Mouse (Mus musculus) embryo, embryonic 10.5 days (tissue): ENCODE data around the gene Sympk.
"Not testable (repeated sequence)": the region's sequence is repeated elsewhere in the genome, so short reads cannot be mapped to it uniquely, and the experiment has no call there.

Experiments used
- DNase-seq: peaks from one replicate; pipeline ENCODE4 v3.0.0-alpha.2; 2015; ENCODE audit warnings: low spot score

Gene Sympk

DNA sequence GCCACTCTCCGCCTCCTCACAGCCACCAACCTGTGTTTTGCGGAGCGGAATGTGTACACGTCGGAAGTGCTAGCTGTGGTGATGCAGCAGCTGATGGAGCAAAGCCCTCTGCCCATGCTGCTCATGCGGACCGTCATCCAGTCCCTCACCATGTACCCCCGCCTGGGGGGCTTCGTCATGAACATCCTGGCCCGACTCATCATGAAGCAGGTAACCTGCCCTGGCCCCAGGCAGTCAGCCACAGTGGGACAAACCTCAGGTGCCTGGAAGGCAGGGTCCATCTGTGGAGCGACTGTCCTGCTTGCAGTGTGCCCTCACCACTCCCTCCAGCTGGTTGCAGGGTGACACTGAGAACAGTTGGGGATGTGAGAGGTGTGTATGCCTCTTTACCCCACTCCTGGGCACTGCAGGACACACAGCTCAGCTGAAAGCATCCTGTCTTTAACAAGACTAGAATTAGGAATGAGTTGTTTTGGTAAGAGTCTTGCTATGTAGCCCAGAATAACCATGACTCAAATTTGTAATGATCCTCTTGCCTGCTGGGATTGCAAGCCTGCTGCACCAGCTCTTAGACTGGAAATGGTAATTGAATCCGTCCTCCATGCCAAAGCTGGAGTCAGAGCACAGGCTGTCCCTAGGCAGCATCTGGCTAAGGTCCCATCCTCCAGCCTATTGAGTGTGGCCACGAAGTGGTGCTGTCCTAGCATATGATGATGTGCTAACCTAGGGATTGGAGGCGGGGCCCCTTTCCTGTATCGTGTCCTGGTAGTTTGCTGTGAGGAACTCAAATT lies 28.4 kb downstream of the Sympk start:
- DNase-seq, result no peak

DNA sequence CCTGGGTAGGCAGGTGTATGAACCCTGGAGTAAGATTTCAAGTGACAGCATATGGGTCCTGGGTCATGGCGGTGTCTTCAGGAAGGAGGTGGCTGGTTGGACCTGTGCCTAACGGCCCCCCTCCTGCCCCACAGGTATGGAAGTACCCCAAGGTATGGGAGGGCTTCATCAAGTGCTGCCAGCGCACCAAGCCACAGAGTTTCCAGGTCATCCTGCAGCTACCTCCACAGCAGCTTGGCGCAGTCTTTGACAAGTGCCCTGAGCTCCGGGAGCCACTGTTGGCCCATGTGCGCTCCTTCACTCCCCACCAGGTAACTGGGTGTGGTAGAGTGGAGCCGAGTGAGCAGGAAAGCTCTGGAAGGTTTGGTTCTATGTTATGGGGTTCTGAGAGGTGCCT lies 29.0 kb downstream of the Sympk start:
- DNase-seq, result no peak

DNA sequence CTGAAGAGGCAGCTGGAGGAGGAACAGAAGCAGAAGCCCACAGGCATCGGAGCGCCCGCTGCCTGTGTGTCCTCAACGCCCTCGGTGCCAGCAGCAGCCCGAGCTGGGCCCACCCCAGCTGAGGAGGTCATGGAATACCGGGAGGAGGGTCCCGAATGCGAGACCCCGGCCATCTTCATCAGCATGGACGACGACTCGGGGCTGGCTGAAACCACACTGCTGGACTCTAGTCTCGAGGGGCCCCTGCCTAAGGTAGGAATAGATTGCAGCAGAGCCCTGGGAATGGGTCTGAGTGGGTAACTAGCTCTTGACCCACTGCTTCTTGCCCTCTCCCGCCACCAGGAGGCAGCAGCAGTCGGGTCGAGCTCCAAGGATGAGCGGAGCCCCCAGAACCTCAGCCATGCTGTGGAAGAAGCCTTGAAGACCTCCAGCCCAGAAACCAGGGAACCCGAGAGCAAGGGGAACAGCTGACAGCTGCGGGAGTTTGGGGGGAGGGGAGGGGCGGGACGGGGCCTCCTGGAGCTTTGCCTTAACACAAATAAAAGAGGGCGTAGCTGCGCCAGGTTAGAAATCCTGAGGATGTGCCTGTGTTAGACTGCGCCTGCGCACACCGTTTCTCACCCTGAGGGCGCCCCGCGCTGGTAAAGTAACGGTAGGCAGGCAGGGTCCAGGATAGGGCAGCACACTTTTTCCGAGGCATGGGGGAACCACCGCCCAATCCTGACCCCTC lies 30.0 kb downstream of the Sympk start, which contains the start of gene Rsph6a:
Gene Rsph6a, plus strand, starts transcription at position 644 of the 730 bp plus-strand sequence.
- peak; percentile 82 for DNase-seq

DNA sequence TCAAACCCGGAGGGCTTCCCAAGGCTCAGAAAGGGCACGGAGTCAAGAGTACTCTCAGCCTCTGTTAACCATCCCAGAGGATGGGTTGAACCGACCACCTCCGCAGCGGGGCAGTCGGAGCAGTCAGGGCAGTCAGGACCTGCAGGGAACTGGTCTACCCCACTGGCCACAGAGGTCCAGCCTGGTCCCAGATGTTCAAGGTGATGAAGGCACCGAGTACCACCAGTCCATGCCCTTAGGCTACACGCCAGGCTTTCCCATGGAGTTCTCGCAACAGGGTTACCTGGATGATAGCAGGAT lies 30.6 kb downstream of the Sympk start:
- DNase-seq, result no peak

DNA sequence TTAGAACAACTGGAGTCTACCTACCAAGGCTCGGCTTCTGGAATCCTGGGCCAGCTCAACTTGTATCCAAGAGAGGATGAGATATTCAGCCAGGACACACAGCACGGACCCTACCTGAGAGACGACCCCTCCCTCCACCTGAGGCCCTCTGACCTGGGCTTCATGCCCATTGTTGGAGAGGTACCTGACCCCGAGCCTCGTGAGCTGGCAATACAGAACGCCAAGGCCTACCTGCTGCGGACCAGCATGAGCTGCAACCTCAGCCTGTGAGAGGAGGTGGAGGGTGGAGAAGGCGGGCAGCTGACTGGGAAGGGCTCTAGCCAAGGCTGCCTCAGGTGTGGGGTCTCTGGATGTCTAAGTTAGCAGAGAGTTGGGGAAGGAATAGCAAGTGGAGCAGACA lies 30.9 kb downstream of the Sympk start:
- no peak for DNase-seq

DNA sequence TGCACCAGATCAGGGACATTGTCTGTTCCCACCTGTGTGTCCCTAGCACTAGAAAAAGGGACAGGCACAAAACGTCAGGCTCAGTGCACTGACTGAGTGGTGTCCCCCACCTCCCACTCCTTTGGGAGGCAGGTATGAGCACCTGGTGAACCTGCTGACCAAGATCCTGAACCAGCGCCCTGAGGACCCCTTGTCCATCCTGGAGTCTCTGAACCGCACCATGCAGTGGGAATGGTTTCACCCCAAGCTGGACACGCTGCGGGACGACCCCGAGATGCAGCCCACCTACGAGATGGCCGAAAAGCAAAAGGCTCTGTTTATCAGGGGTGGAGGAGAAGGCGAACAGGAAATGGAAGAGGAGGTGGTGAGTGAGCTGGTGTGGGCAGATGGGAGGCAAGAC lies 33.2 kb downstream of the Sympk start:
- DNase-seq, result no peak

DNA sequence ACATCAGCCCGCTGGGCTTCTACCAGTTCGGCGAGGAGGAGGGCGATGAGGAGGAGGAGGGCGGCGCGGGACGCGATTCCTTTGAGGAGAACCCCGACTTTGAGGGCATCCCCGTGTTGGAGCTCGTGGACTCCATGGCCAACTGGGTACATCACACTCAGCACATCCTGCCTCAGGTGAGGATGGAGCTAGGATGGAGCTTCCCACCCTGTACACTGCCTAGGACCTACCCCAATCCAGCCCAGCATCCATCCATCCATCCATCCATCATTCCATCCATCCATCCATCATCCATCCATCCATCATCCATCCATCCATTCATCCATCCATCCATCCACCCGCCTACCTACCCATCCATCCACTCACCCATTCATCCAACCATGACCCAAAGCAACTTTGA lies 41.7 kb downstream of the Sympk start:
- DNase-seq, result no peak

GRCm38 (mm10) chr7:19067063-19067462 lies 42.9 kb downstream of the Sympk start:
- DNase-seq, result no peak

- DNase-seq, result no peak
Measured at GRCm38 (mm10) chr7:19067935-19068334, 43.8 kb downstream of the Sympk start.

GRCm38 (mm10) chr7:19068707-19069106 lies 44.5 kb downstream of the Sympk start:
- DNase-seq, result peak; percentile 87

DNA sequence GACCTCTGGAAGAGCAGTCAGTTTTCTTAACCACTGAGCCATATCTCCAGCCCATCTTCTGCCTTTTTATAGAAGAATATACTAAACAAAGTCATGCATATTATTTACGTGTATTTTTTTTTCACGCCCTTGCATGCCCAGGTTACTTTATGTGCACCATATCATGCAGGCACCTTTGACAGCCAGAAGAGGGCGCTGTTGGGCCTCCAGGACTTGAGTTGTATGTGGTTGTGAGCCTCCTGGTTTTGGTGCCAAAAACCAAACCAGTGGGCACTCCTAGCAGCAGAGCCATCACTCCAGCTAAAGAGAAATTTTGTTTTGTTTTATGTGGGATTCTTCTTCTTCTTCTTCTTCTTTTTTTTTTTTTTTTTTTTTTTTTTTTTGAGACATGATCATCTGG lies 45.3 kb downstream of the Sympk start:
- DNase-seq, result peak; percentile 38

- not testable (repeated sequence) for DNase-seq
Measured at GRCm38 (mm10) chr7:19071024-19071423, 46.8 kb downstream of the Sympk start.

DNA sequence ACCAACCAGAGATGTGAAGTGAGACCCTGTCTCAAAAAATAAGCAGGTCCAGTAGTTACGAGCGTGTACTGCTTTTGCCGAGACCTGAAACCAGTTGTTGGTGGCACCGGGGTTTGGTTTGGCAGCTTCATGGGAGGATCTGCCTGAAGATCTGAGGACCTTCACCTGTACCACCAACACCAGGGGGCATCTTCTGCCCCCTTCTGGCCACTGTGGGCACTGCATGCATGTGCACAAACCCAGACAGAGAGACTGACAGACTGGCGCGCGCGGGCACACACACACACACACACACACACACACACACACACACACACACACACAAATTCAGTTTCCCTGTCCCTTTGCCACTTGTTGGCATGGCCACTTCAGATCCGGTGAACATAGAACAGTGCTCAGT lies 49.3 kb downstream of the Sympk start:
- DNase-seq, result no peak

DNA sequence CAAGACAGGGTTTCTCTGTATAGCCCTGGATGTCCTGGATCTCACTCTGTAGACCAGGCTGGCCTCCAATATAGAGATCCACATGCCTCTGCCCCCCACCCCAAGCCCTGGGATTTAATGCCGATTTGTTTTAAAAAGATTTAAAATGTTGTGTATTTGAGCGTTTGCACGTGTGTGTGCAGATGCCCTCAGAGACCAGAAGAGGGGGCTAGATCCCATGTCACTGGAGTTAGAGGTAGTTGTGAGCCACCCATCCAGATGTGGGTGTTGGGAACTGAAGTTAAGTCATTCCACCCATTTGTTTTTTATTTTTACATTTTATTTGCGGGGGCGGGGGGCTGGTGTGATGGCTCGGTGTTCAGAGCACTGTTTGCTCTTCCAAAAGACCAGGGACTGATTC lies 50.3 kb downstream of the Sympk start:
- no peak for DNase-seq

GRCm38 (mm10) chr7:19075231-19075630 lies 51.1 kb downstream of the Sympk start:
- no peak for DNase-seq

- DNase-seq, result peak; percentile 100
Measured at GRCm38 (mm10) chr7:19075723-19076585, 51.8 kb downstream of the Sympk start, which contains the start of gene Dmwd. Dmwd (plus strand) TSS chr7:19076227.

GRCm38 (mm10) chr7:19076586-19076991 lies 52.4 kb downstream of the Sympk start:
- no peak for DNase-seq

- DNase-seq, result no peak
Measured at GRCm38 (mm10) chr7:19077761-19078160, 53.6 kb downstream of the Sympk start.

DNA sequence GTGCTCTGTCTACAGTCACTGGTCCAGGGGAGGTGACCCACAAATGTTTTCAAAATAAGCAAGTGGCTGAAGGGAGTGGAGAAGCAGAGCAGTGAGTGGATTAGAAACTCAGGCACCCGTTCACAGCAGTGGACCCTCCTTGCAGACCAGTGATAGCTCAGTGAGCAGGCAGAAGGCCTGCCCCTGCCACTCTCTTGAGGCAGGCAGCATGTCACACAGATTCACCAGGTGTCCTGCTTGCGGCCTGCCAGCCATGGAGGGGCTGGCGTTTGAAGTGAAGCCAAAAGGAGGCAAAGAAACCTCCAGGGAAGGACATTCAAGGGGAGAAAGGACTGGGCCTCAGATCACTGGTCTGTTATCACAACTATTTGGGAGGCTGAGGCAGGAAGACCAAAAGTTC lies 54.6 kb downstream of the Sympk start:
- DNase-seq, result no peak

DNA sequence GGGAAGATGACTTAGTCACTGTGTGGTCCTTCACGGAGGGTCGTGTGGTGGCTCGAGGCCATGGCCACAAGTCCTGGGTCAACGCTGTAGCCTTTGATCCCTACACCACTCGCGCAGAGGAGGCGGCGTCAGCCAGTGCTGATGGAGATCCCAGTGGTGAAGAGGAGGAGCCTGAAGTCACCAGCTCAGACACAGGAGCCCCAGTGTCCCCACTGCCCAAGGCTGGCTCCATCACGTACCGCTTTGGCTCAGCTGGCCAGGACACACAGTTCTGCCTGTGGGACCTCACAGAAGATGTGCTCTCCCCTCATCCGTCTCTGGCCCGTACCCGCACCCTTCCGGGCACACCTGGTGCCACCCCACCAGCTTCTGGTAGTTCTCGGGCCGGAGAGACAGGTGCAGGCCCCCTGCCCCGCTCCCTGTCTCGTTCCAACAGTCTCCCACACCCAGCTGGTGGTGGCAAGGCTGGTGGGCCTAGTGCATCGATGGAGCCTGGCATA lies 56.3 kb downstream of the Sympk start:
- DNase-seq, result no peak

DNA sequence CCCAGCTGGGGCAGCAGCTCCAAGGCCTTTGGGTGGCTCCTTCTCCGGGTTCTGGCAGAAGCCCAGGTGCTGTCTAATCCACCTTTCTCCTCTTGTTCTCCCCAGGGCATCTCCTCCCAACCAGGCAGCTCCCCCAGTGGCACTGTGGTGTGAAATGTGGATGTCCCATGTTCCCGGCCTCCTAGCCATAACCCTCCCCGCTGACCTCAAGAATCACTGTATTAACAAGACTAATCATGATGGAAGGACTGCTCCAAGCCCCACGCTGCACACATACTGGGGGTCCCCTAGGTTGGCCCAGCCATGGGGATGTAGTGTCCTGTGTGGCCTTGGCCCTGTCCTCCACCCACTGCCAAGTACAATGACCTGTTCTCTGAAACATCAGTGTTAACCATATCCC lies 58.0 kb downstream of the Sympk start:
- DNase-seq, result no peak

DNA sequence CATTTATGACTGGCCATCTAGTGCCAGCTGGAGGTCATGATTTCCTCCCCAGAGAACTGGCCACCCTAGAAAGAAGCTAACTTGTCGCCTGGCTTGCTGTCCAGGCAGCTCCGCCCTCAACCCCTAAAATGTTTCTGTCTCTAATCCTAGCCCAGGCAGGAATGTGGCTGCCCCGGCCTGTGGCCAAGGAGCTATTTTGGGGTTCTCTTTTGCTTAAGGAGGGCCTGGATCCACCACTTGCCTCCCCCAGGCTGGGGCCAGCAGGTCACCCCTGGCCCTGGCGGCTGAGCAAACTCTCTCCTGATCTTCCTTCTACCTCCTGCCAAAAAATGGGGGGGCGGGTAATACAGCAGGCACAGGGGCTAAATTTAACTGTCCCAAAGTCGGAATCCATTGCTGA lies 58.9 kb downstream of the Sympk start:
- DNase-seq, result no peak
